Mouse (Mus musculus): Measurements from ENCODE around the gene Crat. TPM values are rescaled to one million over a fixed set of nuclear protein-coding genes. Genes with fewer than 3 reads are reported as not detected.
"Not testable (repeated sequence)": the region's sequence is repeated elsewhere in the genome, so short reads cannot be mapped to it uniquely, and the experiment has no call there.

The Crat gene
- polyA plus RNA-seq, 1 experiment from 2014 or later = 23.0 TPM

DNA sequence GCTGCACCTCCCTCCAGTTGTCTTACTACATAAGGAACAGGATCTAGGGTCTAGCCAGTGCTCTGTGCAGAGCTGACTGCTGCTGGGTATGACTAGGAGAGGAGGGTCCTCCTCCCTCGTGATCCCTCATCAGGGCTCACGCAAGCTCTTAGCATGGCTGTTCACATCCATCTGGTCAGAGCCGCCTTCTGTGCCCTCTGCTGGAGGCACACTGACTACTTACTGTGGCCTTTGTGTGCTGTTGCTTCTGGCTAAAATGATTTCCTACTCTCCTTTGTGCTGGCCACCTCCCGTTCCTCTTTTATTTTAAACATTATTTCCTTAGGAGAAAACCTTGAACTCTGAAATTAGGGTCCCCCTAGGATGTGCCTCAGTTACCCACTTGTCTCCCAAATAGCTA lies 21.2 kb upstream of the Crat start:
- peaks cover 24% of the 10 kb centered on the region for H3K4me1 ChIP-seq (replicated peaks)
- WGBS = 67% methylated on average over 4 of the region's 4 CpGs
- H3K9ac ChIP-seq = no peak overlapping the region
- H3K27me3 ChIP-seq = no peaks in the 10 kb centered on the region
- ATAC-seq (ENCODE audit: low read depth) = no peak
- no peak overlapping the region for H3K4me2 ChIP-seq
- no peak overlapping the region for H3K4me3 ChIP-seq
- no peaks in the 10 kb centered on the region for H3K9me3 ChIP-seq
- H3K27ac ChIP-seq (replicated peaks) = no peak overlapping the region
- peaks cover 61% of the 10 kb centered on the region for H3K36me3 ChIP-seq

DNA sequence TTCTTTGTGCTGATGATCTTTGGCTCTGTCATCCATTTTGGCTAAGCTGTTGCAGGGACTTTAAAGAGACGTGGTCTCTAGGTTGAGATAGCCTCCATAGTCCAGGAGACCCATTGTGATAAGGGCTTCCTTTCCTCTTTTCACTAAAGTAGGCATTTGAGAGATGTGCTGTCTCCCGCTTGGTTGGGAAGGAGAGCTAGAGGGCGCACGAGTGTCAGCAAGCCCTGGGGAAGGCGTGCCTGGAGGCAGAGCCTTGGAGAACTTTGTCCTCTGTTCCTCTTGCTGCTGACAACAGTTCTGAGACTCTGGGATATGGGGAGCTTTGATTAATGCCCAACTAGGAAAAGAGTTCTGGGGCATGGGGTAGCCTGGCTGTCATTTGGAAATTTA lies 20.5 kb upstream of the Crat start:
- WGBS = 87% methylated on average over 5 of the region's 5 CpGs
- no peak overlapping the region for H3K27ac ChIP-seq (replicated peaks)
- no peaks in the 10 kb centered on the region for H3K27me3 ChIP-seq

DNA sequence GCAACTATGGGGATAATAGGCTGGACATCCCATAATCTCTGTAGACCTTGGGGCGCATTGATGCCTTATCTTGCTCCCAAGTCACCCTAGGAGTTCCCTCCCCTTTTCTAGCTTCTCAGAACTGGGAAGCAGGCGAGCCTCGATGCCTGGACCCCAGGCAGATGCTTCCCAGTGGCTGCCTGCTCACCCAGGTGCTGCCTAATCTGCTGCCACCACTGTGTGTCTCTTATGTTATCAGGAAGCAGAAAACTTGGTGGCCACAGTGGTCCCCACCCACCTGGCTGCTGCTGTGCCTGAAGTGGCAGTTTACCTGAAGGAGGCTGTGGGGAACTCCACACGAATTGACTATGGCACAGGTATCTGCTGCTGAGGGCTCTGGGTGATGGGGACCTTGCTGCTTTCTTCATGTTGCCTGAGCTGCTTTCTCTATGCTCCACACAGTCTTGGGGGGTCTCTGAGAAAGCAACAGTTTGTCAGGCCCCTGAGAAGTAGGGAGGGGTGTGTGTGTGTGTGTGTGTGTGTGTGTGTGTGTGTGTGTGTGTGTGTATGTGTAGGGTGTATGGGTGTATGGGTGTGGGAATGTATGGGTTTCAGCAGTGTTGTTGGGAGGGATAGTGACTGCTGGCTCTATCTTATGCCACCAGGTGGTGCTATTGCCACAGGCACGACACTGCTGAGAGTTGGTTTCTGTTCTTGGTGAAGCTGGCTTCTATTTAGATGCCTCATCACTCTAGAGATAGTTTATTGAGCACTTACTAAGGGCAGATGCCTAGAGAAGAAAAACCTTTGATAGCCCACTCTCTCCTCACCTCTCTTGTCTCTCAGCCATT lies 19.9 kb upstream of the Crat start:
- H3K36me3 ChIP-seq = peaks cover 74% of the 10 kb centered on the region
- no peak overlapping the region for H3K27ac ChIP-seq (replicated peaks)
- H3K4me3 ChIP-seq = no peak overlapping the region
- peaks cover 11% of the 10 kb centered on the region for H3K4me1 ChIP-seq (replicated peaks)
- H3K4me2 ChIP-seq = no peak overlapping the region
- ATAC-seq (ENCODE audit: low read depth) = peak; percentile 57; the same call in 1 of the 2 replicates
- 45% methylated on average over 5 of the region's 5 CpGs for WGBS
- no peak overlapping the region for H3K9ac ChIP-seq
- H3K27me3 ChIP-seq = no peaks in the 10 kb centered on the region
- H3K9me3 ChIP-seq = no peaks in the 10 kb centered on the region

More for the DNA sequence above, 20.5 kb upstream of the Crat start:
- H3K9me3 ChIP-seq = no peaks in the 10 kb centered on the region
- H3K36me3 ChIP-seq = peaks cover 68% of the 10 kb centered on the region
- no peak overlapping the region for H3K9ac ChIP-seq
- no peak for ATAC-seq (ENCODE audit: low read depth)
- no peak overlapping the region for H3K4me2 ChIP-seq
- H3K4me1 ChIP-seq (replicated peaks) = peaks cover 18% of the 10 kb centered on the region
- H3K4me3 ChIP-seq = no peak overlapping the region

DNA sequence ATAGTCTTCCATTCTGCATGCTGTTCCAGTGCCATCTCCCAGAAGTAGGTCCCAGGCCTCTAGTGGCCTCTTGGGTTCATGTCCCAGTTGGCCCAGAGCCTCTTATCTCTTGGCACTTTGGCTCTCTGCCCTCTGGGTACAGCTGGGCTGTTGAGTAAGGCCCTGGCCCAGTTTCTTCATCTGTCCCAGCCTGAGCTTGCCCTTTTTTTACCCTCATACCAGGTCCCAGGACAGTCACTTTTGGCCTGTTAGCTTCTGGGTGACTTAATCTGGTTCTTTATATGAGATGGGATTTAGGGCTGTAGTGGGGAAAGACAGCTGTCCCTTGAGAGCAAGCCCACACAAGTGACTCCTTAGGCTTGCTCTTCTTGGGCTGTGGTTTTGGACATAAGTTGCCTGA lies 13.5 kb upstream of the Crat start:
- Histone ChIP-seq H3K9me3 (no peaks in the 10 kb centered on the region), H3K4me3 (no peak overlapping the region), H3K4me1 (replicated peaks) (no peaks in the 10 kb centered on the region), H3K36me3 (peaks cover 79% of the 10 kb centered on the region), H3K9ac (no peak overlapping the region), H3K27me3 (no peaks in the 10 kb centered on the region), H3K4me2 (no peak overlapping the region), H3K27ac (replicated peaks) (no peak overlapping the region)
- ATAC-seq (ENCODE audit: low read depth) = no peak

- no peak for ATAC-seq (ENCODE audit: low read depth)
- H3K27me3 ChIP-seq = no peaks in the 10 kb centered on the region
- H3K36me3 ChIP-seq = peaks cover 3% of the 10 kb centered on the region
- H3K9me3 ChIP-seq = no peaks in the 10 kb centered on the region
- H3K27ac ChIP-seq (replicated peaks) = 0 out of 2 replicates have a peak overlapping the region, but pooled peaks have one; percentile 18
- H3K4me2 ChIP-seq = no peak overlapping the region
- no peak overlapping the region for H3K9ac ChIP-seq
- peaks cover 40% of the 10 kb centered on the region for H3K4me1 ChIP-seq (replicated peaks)
- no peak overlapping the region for H3K4me3 ChIP-seq
- WGBS = 60% methylated on average over 4 of the region's 4 CpGs
These were observed 5.8 kb upstream of the Crat start for GRCm38 (mm10) chr2:30421432-30421831.

GRCm38 (mm10) chr2:30419112-30419511 lies 3.5 kb upstream of the Crat start:
- no peaks in the 10 kb centered on the region for H3K36me3 ChIP-seq
- peak overlapping the region; percentile 75 for H3K4me2 ChIP-seq
- H3K4me1 ChIP-seq (replicated peaks) = peaks cover 51% of the 10 kb centered on the region
- no peak for ATAC-seq (ENCODE audit: low read depth)
- peak overlapping the region; percentile 52 for H3K9ac ChIP-seq
- 23% methylated on average over 10 of the region's 10 CpGs for whole genome bisulfite sequencing
- peak overlapping the region; percentile 25; the same call in 1 of the 2 replicates for H3K27ac ChIP-seq (replicated peaks)
- peak overlapping the region; percentile 2; the same call in 1 of the 2 replicates for H3K4me3 ChIP-seq
- no peaks in the 10 kb centered on the region for H3K27me3 ChIP-seq
- H3K9me3 ChIP-seq = no peaks in the 10 kb centered on the region

- no peaks in the 10 kb centered on the region for H3K9me3 ChIP-seq
- peak overlapping the region; percentile 75 for H3K4me2 ChIP-seq
- 73% methylated on average over 6 of the region's 6 CpGs for WGBS
- peaks cover 59% of the 10 kb centered on the region for H3K4me1 ChIP-seq (replicated peaks)
- H3K36me3 ChIP-seq = no peaks in the 10 kb centered on the region
- no peaks in the 10 kb centered on the region for H3K27me3 ChIP-seq
- H3K27ac ChIP-seq (replicated peaks) = no peak overlapping the region
- 0 out of 2 replicates have a peak overlapping the region, but pooled peaks have one; percentile 2 for H3K4me3 ChIP-seq
- no peak for ATAC-seq (ENCODE audit: low read depth)
- peak overlapping the region; percentile 52 for H3K9ac ChIP-seq
These were observed 2.6 kb upstream of the Crat start for GRCm38 (mm10) chr2:30418259-30418658.

- Histone ChIP-seq H3K27ac (replicated peaks) (no peak overlapping the region), H3K4me1 (replicated peaks) (peaks cover 65% of the 10 kb centered on the region), H3K27me3 (no peaks in the 10 kb centered on the region), H3K9ac (peak overlapping the region; percentile 52), H3K36me3 (no peaks in the 10 kb centered on the region), H3K9me3 (no peaks in the 10 kb centered on the region), H3K4me3 (0 out of 2 replicates have a peak overlapping the region, but pooled peaks have one; percentile 2), H3K4me2 (peak overlapping the region; percentile 75)
- WGBS = 64% methylated on average over 5 of the region's 5 CpGs
- ATAC-seq (ENCODE audit: low read depth) = no peak
These were observed 2.1 kb upstream of the Crat start for GRCm38 (mm10) chr2:30417595-30418165.

- not testable (repeated sequence) for H3K36me3 ChIP-seq; H3K27me3 ChIP-seq; H3K27ac ChIP-seq (replicated peaks); ATAC-seq (ENCODE audit: low read depth); H3K9me3 ChIP-seq
- Histone ChIP-seq H3K4me3 (peak overlapping the region; percentile 81), H3K9ac (0 out of 2 replicates have a peak overlapping the region, but pooled peaks have one; percentile 52), H3K4me2 (peak overlapping the region; percentile 75), H3K4me1 (replicated peaks) (peaks cover 68% of the 10 kb centered on the region)
- 80% methylated on average over 6 of the region's 6 CpGs for WGBS
These were observed 1.5 kb upstream of the Crat start for GRCm38 (mm10) chr2:30417154-30417553.

DNA sequence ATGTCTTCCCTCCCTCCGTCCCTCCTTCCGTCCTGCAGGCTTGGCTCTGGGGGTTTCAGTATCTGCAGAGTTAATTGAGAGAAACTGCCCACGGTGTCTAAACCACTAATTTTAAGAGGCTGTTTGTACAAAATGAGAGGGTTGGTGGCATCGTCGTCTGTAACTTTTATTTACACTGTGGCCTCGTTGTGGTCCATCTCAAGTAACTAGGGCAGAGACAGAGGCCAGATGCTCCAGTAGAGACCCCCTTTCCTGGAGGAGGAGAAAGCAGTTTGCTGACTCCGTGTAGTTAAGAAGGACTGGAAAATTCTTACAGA lies 994 bp upstream of the Crat start:
- WGBS = 2% methylated on average over 7 of the region's 7 CpGs

DNA sequence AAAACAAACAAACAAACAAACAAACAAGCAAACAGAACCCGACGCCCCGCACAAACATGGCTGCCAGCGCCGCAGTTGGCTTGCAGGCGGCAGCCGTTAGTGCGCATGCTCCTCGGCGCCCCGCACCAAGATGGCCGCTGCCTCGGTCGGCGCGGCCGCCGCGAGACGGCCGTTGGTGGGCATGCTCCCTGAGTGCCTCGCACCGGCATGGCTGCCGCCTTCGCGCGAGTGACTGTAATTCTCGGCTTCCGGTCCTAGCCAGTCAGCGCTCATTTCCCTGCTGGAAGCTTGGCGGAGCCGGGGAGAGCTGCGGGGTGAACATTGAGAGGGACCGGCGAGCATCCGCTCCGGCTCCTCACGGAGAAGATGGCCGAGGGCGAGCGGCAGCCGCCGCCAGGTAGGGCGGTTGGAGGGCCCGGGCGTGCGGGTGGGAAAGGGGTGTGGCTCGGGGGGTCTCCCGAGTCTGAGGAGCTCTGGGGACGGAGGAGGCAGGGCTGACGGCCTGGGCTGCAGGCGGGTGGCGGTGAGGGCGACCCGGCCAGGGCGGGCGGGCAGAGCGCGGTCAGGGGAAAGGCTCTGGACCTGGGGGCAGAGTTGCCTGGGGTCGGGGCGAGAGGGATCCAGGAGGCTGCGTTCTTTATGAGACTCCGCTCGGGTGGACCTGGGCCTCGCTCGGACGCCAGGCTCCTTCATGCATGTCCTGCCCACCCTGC lies 479 bp upstream of the Crat start, which contains the start of gene Ptpa:
TSS of gene Ptpa (plus strand) at position 104 of the 713 bp plus-strand sequence.
- Histone ChIP-seq H3K36me3 (peaks cover 9% of the 10 kb centered on the region; the same call in 1 of the 2 replicates), H3K27me3 (no peaks in the 10 kb centered on the region), H3K4me2 (peak within 1 kb of the TSS; percentile 75), H3K27ac (replicated peaks) (peak within 1 kb of the TSS; percentile 98), H3K4me3 (peak within 1 kb of the TSS; percentile 81), H3K9me3 (no peaks in the 10 kb centered on the region), H3K9ac (peak within 1 kb of the TSS; percentile 90), H3K4me1 (replicated peaks) (peaks cover 63% of the 10 kb centered on the region)
- peak; percentile 92 for ATAC-seq (ENCODE audit: low read depth)
- under 1% methylated on average over 63 of the region's 67 CpGs for WGBS

More for the DNA sequence above, 994 bp upstream of the Crat start:
- Histone ChIP-seq H3K4me3 (peak overlapping the region; percentile 81), H3K27ac (replicated peaks) (peak overlapping the region; percentile 98), H3K9me3 (no peaks in the 10 kb centered on the region), H3K27me3 (no peaks in the 10 kb centered on the region), H3K4me2 (peak overlapping the region; percentile 75), H3K9ac (peak overlapping the region; percentile 90), H3K36me3 (peaks cover 8% of the 10 kb centered on the region; the same call in 1 of the 2 replicates), H3K4me1 (replicated peaks) (peaks cover 68% of the 10 kb centered on the region)
- no peak for ATAC-seq (ENCODE audit: low read depth)

- no peaks in the 10 kb centered on the region for H3K9me3 ChIP-seq
- peaks cover 58% of the 10 kb centered on the region for H3K4me1 ChIP-seq (replicated peaks)
- no peak for ATAC-seq (ENCODE audit: low read depth)
- peaks cover 22% of the 10 kb centered on the region for H3K36me3 ChIP-seq
- H3K9ac ChIP-seq = peak overlapping the region; percentile 90
- H3K27me3 ChIP-seq = no peaks in the 10 kb centered on the region
- peak overlapping the region; percentile 75 for H3K4me2 ChIP-seq
- 46% methylated on average over 5 of the region's 5 CpGs for WGBS
- no peak overlapping the region for H3K27ac ChIP-seq (replicated peaks)
- H3K4me3 ChIP-seq = peak overlapping the region; percentile 81
These were observed 932 bp downstream of the Crat start for GRCm38 (mm10) chr2:30414681-30415080.
